Mouse (Mus musculus): ENCODE data around the gene Coq8b. TPM values are rescaled to one million over a fixed set of nuclear protein-coding genes. Genes with fewer than 3 reads are reported as not detected.

The Coq8b gene
- polyA plus RNA-seq, 1 experiment = 9.3 TPM

- H3ac ChIP-seq (ENCODE audit: control insufficient read depth, insufficient read length, low read depth) = no peak overlapping the region
- no peak for TF ChIP-seq MYOG (IDR thresholded peaks at IDR 0.05; ENCODE audit: control insufficient read depth, extremely low read depth, insufficient read length)
- TF ChIP-seq USF1 (IDR thresholded peaks at IDR 0.05; ENCODE audit: low read depth) = no peak
- TF ChIP-seq CEBPB (IDR thresholded peaks at IDR 0.05; ENCODE audit: low read depth) = no peak
- TF ChIP-seq MYOD1 (IDR thresholded peaks at IDR 0.05; ENCODE audit: control insufficient read depth, insufficient read length, low read depth) = no peak
- TF ChIP-seq MAX (IDR thresholded peaks at IDR 0.05) = no peak
- no peak for TF ChIP-seq CTCF (IDR thresholded peaks at IDR 0.05; ENCODE audit: control insufficient read depth, insufficient read depth, insufficient read length)
- TF ChIP-seq FOSL1 (IDR thresholded peaks at IDR 0.05; ENCODE audit: insufficient read depth, low read length, poor library complexity, severe bottlenecking) = no peak
- H3K36me3 ChIP-seq (ENCODE audit: control insufficient read depth, insufficient read depth) = no peaks in the 10 kb centered on the region
- no peaks in the 10 kb centered on the region for H3K27me3 ChIP-seq (ENCODE audit: control insufficient read depth, insufficient read depth, insufficient read length)
- H3K4me3 ChIP-seq (ENCODE audit: insufficient read depth, poor library complexity, severe bottlenecking) = no peak overlapping the region
- H3K79me2 ChIP-seq (ENCODE audit: control insufficient read depth, insufficient read depth) = peaks cover 25% of the 10 kb centered on the region
- peaks cover 5% of the 10 kb centered on the region for H3K79me3 ChIP-seq (ENCODE audit: low read depth)
Measured at GRCm38 (mm10) chr7:27224877-27225575, 7.8 kb upstream of the Coq8b start.

DNA sequence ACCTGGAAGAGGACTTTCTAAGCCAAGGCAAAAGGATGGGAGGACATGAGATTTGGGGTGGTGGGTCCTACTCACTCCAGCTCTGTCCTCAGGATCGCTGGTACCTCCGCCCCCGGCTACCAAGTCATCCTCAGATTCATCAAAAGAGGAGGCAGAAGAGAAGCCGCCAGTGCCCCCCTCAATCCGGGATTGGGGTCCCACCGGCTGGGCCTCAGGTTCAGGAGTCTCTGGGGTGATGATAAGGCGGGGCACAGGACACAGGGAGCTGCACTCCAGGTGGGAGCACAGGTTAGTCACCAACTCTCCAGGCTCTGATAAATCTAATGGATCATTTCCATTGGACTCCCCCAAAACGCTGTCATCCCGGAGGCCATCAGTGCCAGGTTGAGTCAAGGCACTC is 5.5 kb upstream of the Coq8b start:
- Histone ChIP-seq H3K4me3 (ENCODE audit: insufficient read depth, poor library complexity, severe bottlenecking) (peak overlapping the region; percentile 48), H3K36me3 (ENCODE audit: control insufficient read depth, insufficient read depth) (no peaks in the 10 kb centered on the region), H3ac (ENCODE audit: control insufficient read depth, insufficient read length, low read depth) (peak overlapping the region; percentile 83), H3K27me3 (ENCODE audit: control insufficient read depth, insufficient read depth, insufficient read length) (no peaks in the 10 kb centered on the region), H3K79me3 (ENCODE audit: low read depth) (peaks cover 5% of the 10 kb centered on the region), H3K79me2 (ENCODE audit: control insufficient read depth, insufficient read depth) (peaks cover 25% of the 10 kb centered on the region)
- TF ChIP-seq MYOG (IDR thresholded peaks at IDR 0.05; ENCODE audit: control insufficient read depth, extremely low read depth, insufficient read length) (no peak), CEBPB (IDR thresholded peaks at IDR 0.05; ENCODE audit: low read depth) (no peak), MAX (IDR thresholded peaks at IDR 0.05) (no peak), CTCF (IDR thresholded peaks at IDR 0.05; ENCODE audit: control insufficient read depth, insufficient read depth, insufficient read length) (no peak), MYOD1 (IDR thresholded peaks at IDR 0.05; ENCODE audit: control insufficient read depth, insufficient read length, low read depth) (no peak), USF1 (IDR thresholded peaks at IDR 0.05; ENCODE audit: low read depth) (no peak), FOSL1 (IDR thresholded peaks at IDR 0.05; ENCODE audit: insufficient read depth, low read length, poor library complexity, severe bottlenecking) (no peak)

- Histone ChIP-seq H3K36me3 (ENCODE audit: control insufficient read depth, insufficient read depth) (no peaks in the 10 kb centered on the region), H3K79me2 (ENCODE audit: control insufficient read depth, insufficient read depth) (peaks cover 25% of the 10 kb centered on the region), H3K4me3 (ENCODE audit: insufficient read depth, poor library complexity, severe bottlenecking) (peak overlapping the region; percentile 48), H3K79me3 (ENCODE audit: low read depth) (peaks cover 5% of the 10 kb centered on the region), H3K27me3 (ENCODE audit: control insufficient read depth, insufficient read depth, insufficient read length) (no peaks in the 10 kb centered on the region), H3ac (ENCODE audit: control insufficient read depth, insufficient read length, low read depth) (peak overlapping the region; percentile 83)
- TF ChIP-seq MAX (IDR thresholded peaks at IDR 0.05) = no peak
Measured at GRCm38 (mm10) chr7:27227676-27228075, 5.1 kb upstream of the Coq8b start.

DNA sequence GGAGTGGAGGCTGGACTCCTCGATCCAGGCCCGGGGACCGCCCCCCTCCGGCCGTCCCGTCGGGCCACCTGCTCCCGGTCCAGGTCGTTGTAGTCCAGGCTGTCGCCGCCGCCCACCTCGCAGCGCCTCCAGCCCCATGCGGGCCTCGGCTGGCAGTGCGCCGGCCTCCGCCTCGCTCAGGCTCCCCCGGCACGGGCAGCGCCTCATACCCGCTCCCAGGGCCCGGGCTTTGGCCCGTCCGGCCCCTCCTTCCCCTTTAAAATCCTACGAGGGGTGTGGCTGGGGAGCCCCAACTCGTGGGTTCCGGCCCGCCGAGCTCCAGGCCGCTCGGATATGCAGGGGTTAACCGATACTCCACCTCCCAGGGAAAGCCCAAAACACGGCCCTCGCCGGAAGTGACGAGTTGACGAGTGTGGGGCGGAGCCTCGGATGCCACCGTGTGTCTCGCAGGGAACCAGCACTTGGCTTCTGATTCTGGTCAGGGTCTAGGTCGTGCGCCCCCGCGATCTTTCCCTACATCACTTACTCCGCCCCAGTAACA is 4.5 kb upstream of the Coq8b start, which contains the start of gene Itpkc:
Itpkc (minus strand) TSS at position 381 of the 541 bp plus-strand sequence.
- Histone ChIP-seq H3K79me3 (ENCODE audit: low read depth) (peaks cover 5% of the 10 kb centered on the region), H3K4me3 (ENCODE audit: insufficient read depth, poor library complexity, severe bottlenecking) (peak within 1 kb of the TSS; percentile 48), H3K36me3 (ENCODE audit: control insufficient read depth, insufficient read depth) (no peaks in the 10 kb centered on the region), H3ac (ENCODE audit: control insufficient read depth, insufficient read length, low read depth) (peak within 1 kb of the TSS; percentile 83), H3K79me2 (ENCODE audit: control insufficient read depth, insufficient read depth) (peaks cover 25% of the 10 kb centered on the region), H3K27me3 (ENCODE audit: control insufficient read depth, insufficient read depth, insufficient read length) (no peaks in the 10 kb centered on the region)
- TF ChIP-seq FOSL1 (IDR thresholded peaks at IDR 0.05; ENCODE audit: insufficient read depth, low read length, poor library complexity, severe bottlenecking) (no peak), MYOG (IDR thresholded peaks at IDR 0.05; ENCODE audit: control insufficient read depth, extremely low read depth, insufficient read length) (no peak), MYOD1 (IDR thresholded peaks at IDR 0.05; ENCODE audit: control insufficient read depth, insufficient read length, low read depth) (no peak), MAX (IDR thresholded peaks at IDR 0.05) (peak; percentile 41), CEBPB (IDR thresholded peaks at IDR 0.05; ENCODE audit: low read depth) (no peak)

- Histone ChIP-seq H3K79me2 (ENCODE audit: control insufficient read depth, insufficient read depth) (peaks cover 25% of the 10 kb centered on the region), H3K36me3 (ENCODE audit: control insufficient read depth, insufficient read depth) (no peaks in the 10 kb centered on the region), H3K4me3 (ENCODE audit: insufficient read depth, poor library complexity, severe bottlenecking) (peak overlapping the region; percentile 48), H3ac (ENCODE audit: control insufficient read depth, insufficient read length, low read depth) (peak overlapping the region; percentile 42), H3K79me3 (ENCODE audit: low read depth) (peaks cover 5% of the 10 kb centered on the region), H3K27me3 (ENCODE audit: control insufficient read depth, insufficient read depth, insufficient read length) (no peaks in the 10 kb centered on the region)
- TF ChIP-seq MYOG (IDR thresholded peaks at IDR 0.05; ENCODE audit: control insufficient read depth, extremely low read depth, insufficient read length) (no peak), USF1 (IDR thresholded peaks at IDR 0.05; ENCODE audit: low read depth) (no peak), FOSL1 (IDR thresholded peaks at IDR 0.05; ENCODE audit: insufficient read depth, low read length, poor library complexity, severe bottlenecking) (no peak), CTCF (IDR thresholded peaks at IDR 0.05; ENCODE audit: control insufficient read depth, insufficient read depth, insufficient read length) (no peak), MYOD1 (IDR thresholded peaks at IDR 0.05; ENCODE audit: control insufficient read depth, insufficient read length, low read depth) (no peak), CEBPB (IDR thresholded peaks at IDR 0.05; ENCODE audit: low read depth) (no peak), MAX (IDR thresholded peaks at IDR 0.05) (no peak)
Measured at GRCm38 (mm10) chr7:27228865-27229264, 4.0 kb upstream of the Coq8b start.

DNA sequence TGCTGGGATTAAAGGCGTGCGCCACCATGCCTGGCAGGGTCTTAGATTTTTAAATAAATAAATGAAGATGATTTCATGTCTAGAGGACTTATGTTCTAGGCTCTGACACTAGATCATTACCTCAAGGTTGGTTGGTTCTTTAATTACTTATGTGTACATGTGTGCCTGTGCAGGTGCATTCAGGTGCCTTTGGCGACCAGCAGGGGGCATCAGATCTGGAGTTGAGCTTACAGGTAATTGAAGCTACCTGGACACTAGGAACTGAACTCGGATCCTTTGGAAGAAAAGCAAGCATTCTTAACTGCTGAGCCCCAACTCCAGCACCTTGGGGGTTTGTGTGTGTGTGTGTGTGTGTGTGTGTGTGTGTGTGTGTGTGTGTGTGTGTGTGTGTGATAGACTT is 2.0 kb upstream of the Coq8b start:
- Histone ChIP-seq H3K79me2 (ENCODE audit: control insufficient read depth, insufficient read depth) (peaks cover 22% of the 10 kb centered on the region), H3ac (ENCODE audit: control insufficient read depth, insufficient read length, low read depth) (no peak overlapping the region), H3K27me3 (ENCODE audit: control insufficient read depth, insufficient read depth, insufficient read length) (no peaks in the 10 kb centered on the region), H3K79me3 (ENCODE audit: low read depth) (peaks cover 5% of the 10 kb centered on the region), H3K4me3 (ENCODE audit: insufficient read depth, poor library complexity, severe bottlenecking) (no peak overlapping the region), H3K36me3 (ENCODE audit: control insufficient read depth, insufficient read depth) (no peaks in the 10 kb centered on the region)
- no peak for TF ChIP-seq MYOD1 (IDR thresholded peaks at IDR 0.05; ENCODE audit: control insufficient read depth, insufficient read length, low read depth)

All from C2C12 (cell line).